Mouse (Mus musculus): ENCODE results near the gene Flt3. TPM values are rescaled to one million over a fixed set of nuclear protein-coding genes. Genes with fewer than 3 reads are reported as not detected.
A peak's percentile ranks its signal among the peaks of the same experiment; 100 is the strongest.

The Flt3 gene
- total and polyA plus RNA-seq, 3 experiments, result 0.11 TPM; not detected in 2

DNA sequence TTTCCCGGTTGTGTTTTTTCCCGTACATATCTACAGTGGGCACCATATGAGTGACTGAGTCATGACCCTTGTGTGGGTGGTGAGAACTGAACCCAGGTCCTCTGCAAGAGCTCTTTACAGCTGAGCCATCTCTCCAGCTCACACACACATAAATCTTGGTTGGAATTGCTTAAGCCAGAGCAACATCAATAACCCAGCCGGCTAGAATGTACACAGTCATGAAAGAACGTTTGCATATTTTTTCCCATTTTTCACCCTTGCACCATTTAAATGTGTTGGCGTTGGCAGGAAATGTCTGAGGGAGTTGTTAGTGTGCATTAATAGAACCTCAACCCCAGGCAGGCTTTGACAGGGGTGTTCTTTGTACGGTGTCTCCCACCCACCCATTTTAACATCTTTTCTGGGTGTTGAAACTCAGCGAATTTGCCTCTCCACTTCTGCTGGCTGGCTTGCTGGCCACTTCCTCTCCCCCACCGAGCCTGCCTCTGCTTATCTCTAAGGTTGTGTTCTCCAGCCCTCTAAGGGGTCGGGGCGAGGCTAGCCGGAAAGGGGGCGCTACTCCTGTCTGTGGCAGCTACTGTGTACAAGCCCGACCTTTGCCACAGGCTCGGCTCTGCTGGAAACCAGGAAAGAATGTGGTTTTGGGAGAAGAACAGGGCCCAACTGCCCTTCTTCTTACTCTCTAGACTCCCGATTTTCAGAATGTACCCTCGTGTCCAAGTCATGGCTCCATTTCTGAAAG lies 108.4 kb downstream of the Flt3 start:
- H3K4me3 ChIP-seq (ENCODE audit: low read depth, low read length), result no peak overlapping the region
- no peak for ATAC-seq (ENCODE audit: extremely low read depth, insufficient number of reproducible peaks, low FRiP score, poor library complexity, severe bottlenecking)

DNA sequence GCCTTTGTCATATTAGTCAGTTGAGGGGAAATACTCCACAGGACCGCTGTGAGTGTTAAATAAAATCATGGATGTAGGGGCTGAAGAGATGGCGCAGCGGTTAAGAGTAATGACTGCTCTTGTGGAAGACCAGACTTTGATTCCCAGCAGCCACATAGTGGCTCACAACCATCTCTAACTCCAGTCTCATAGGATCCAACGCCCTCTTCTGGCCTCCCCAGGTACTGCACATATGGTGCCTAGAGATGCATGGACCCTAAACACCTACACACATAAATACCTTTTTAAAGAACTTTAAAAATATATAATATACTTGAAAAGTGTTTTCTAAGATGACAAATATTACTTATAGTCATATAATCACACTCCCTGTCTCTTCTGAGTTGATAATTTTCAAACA lies 115.9 kb downstream of the Flt3 start:
- TF ChIP-seq GATA1 (IDR thresholded peaks at IDR 0.05; ENCODE audit: borderline replicate concordance, low read length) (no peak), POLR2AphosphoS5 (IDR thresholded peaks at IDR 0.05; ENCODE audit: insufficient replicate concordance, low read depth, low read length) (no peak), CTCF (IDR thresholded peaks at IDR 0.05; ENCODE audit: low read depth, low read length) (0 out of 2 replicates have a peak, but pooled peaks have one; percentile 12), GATA2 (IDR thresholded peaks at IDR 0.05; ENCODE audit: borderline replicate concordance, low read depth, low read length) (no peak), TAL1 (conservative IDR thresholded peaks at IDR 0.05; ENCODE audit: low read depth, low read length) (no peak)
- no peak for ATAC-seq (ENCODE audit: extremely low read depth, insufficient number of reproducible peaks, low FRiP score, poor library complexity, severe bottlenecking)
- Histone ChIP-seq H3K4me1 (ENCODE audit: insufficient read depth, low read depth, low read length) (no peaks in the 10 kb centered on the region), H3K27me3 (ENCODE audit: insufficient read depth, low read length) (peaks cover 3% of the 10 kb centered on the region; the same call in 1 of the 2 replicates), H3K36me3 (replicated peaks) (no peaks in the 10 kb centered on the region), H3K9me3 (replicated peaks) (no peaks in the 10 kb centered on the region), H3K4me3 (ENCODE audit: low read depth, low read length) (no peak overlapping the region)
- no peak for DNase-seq (ENCODE audit: low spot score)

More for the DNA sequence above, 108.4 kb downstream of the Flt3 start:
- peaks cover 17% of the 10 kb centered on the region for H3K27me3 ChIP-seq (ENCODE audit: insufficient read depth, low read length)
- no peaks in the 10 kb centered on the region; the same call in 1 of the 2 replicates for H3K4me1 ChIP-seq (ENCODE audit: insufficient read depth, low read depth, low read length)
- no peak for DNase-seq (ENCODE audit: low spot score)
- no peak for TF ChIP-seq CTCF (IDR thresholded peaks at IDR 0.05; ENCODE audit: low read depth, low read length)
- no peak for TF ChIP-seq TAL1 (conservative IDR thresholded peaks at IDR 0.05; ENCODE audit: low read depth, low read length)
- TF ChIP-seq POLR2AphosphoS5 (IDR thresholded peaks at IDR 0.05; ENCODE audit: insufficient replicate concordance, low read depth, low read length), result no peak
- TF ChIP-seq GATA2 (IDR thresholded peaks at IDR 0.05; ENCODE audit: borderline replicate concordance, low read depth, low read length), result no peak
- no peak for TF ChIP-seq GATA1 (IDR thresholded peaks at IDR 0.05; ENCODE audit: borderline replicate concordance, low read length)
- no peaks in the 10 kb centered on the region for H3K9me3 ChIP-seq (replicated peaks)
- H3K36me3 ChIP-seq (replicated peaks), result no peaks in the 10 kb centered on the region

Other genes with a start within 250 kb of the Flt3 start
- not detected in 2 replicates for gene Gsx1, start 211.8 kb downstream of the Flt3 start, total RNA-seq (2014; fragmentation: Nextera tagmentation)
- gene Gsx1, start 211.8 kb downstream of the Flt3 start, total RNA-seq (2017), result 0.12 TPM in 1 of 2 replicates, not detected in the other
- not detected in 2 replicates for gene Gsx1, start 211.8 kb downstream of the Flt3 start, polyA plus RNA-seq (2012)
- gene Pdx1, start 130.5 kb downstream of the Flt3 start, total RNA-seq (2014; fragmentation: Nextera tagmentation), result not detected in 2 replicates
- gene Pdx1, start 130.5 kb downstream of the Flt3 start, total RNA-seq (2017), result 0.12 TPM in 1 of 2 replicates, not detected in the other
- gene Pdx1, start 130.5 kb downstream of the Flt3 start, polyA plus RNA-seq (2012), result not detected in 2 replicates
- gene Cdx2, start 93.2 kb downstream of the Flt3 start, total RNA-seq (2014; fragmentation: Nextera tagmentation), result not detected in 2 replicates
- gene Cdx2, start 93.2 kb downstream of the Flt3 start, total RNA-seq (2017), result not detected in 2 replicates
- not detected in 2 replicates for gene Cdx2, start 93.2 kb downstream of the Flt3 start, polyA plus RNA-seq (2012)
- not detected in 2 replicates for gene Urad, start 78.0 kb downstream of the Flt3 start, total RNA-seq (2014; fragmentation: Nextera tagmentation)
- gene Urad, start 78.0 kb downstream of the Flt3 start, total RNA-seq (2017), result 0.17 TPM in 1 of 2 replicates, not detected in the other
- gene Urad, start 78.0 kb downstream of the Flt3 start, polyA plus RNA-seq (2012), result not detected in 2 replicates
- gene Pan3, start 29.7 kb upstream of the Flt3 start, total RNA-seq (2014; fragmentation: Nextera tagmentation), result 618 and 666 TPM in 2 replicates
- 179 and 200 TPM in 2 replicates for gene Pan3, start 29.7 kb upstream of the Flt3 start, total RNA-seq (2017)
- gene Pan3, start 29.7 kb upstream of the Flt3 start, polyA plus RNA-seq (2012), result 30.7 and 32.3 TPM in 2 replicates

Measured in G1E (cell line).